ENCODE assay signal across 18 mouse cellular contexts in genomic region chr2:53728693-53729092, GRCm38 (mm10).
DNase-seq lines count a peak whose midpoint lies in the region; ATAC-seq and TF ChIP-seq lines count a peak whose summit lies in the region.
"Had no signal": no experiment of that assay in that cellular context is flagged by ENCODE, and none has a peak within 500 bp of the region (broad histone marks: within the 10 kb centered on the region; RNA-seq: fewer than 3 reads in every experiment).

No protein-coding gene starts in this region.

- TF ChIP-seq POLR2A in brain, embryonic 14.5 days (IDR thresholded peaks at IDR 0.05; ENCODE audit: borderline replicate concordance, extremely low read depth, insufficient read depth, insufficient read length, poor library complexity, severe bottlenecking): no peak

- no peaks in the 10 kb centered on the region for H3K4me1 ChIP-seq in forebrain, postnatal 0 days (ENCODE audit: insufficient read depth)
- H3K4me1 ChIP-seq in forebrain, embryonic 15.5 days: no peaks in the 10 kb centered on the region
- H3K4me1 ChIP-seq: embryonic facial prominence, embryonic 10.5 days; forebrain, embryonic 10.5 days; heart, embryonic 13.5 days; hindbrain, embryonic 15.5 days had no signal

- peak; percentile 27 for DNase-seq in forebrain, postnatal 0 days
- DNase-seq in left cerebral cortex, adult 11 months (ENCODE audit: low spot score): peak; percentile 15
- no peak for DNase-seq in left cerebral cortex, postnatal 36 days (ENCODE audit: low spot score in 2 of 2)
- peak; percentile 14 for DNase-seq in brain, embryonic 14.5 days (ENCODE audit: low read depth)
- DNase-seq in telencephalon, adult 2 months (ENCODE audit: low read depth, low spot score): peak; percentile 82
- no peak for DNase-seq in cerebellum, postnatal 36 days
- DNase-seq: adrenal gland, postnatal 10 days; cerebellum, adult 18-20 months; cerebellum, adult 9-11 months; gastrocnemius, adult 2 months; gastrocnemius, postnatal 25 days; heart, postnatal 36 days had no signal

- TF ChIP-seq CTCF in forebrain, postnatal 0 days (IDR thresholded peaks at IDR 0.05; ENCODE audit: low read depth): no peak
- no peak for TF ChIP-seq CTCF in brain, embryonic 14.5 days (IDR thresholded peaks at IDR 0.05; ENCODE audit: borderline replicate concordance, extremely low read depth, insufficient read depth, insufficient read length)

- H3K4me3 ChIP-seq in forebrain, postnatal 0 days (ENCODE audit: low read depth, low read length): no peak overlapping the region
- no peak overlapping the region for H3K4me3 ChIP-seq in forebrain, embryonic 15.5 days
- H3K4me3 ChIP-seq: embryonic facial prominence, embryonic 10.5 days; erythroblast, embryonic 14.5 days; forebrain, embryonic 10.5 days; gastrocnemius, adult 2 months; heart, embryonic 13.5 days; hindbrain, embryonic 15.5 days had no signal

- no peak overlapping the region for H3K4me2 ChIP-seq in forebrain, postnatal 0 days (ENCODE audit: low read depth)
- no peak overlapping the region for H3K4me2 ChIP-seq in forebrain, embryonic 15.5 days (replicated peaks)
- H3K4me2 ChIP-seq: heart, embryonic 13.5 days; hindbrain, embryonic 15.5 days had no signal

- H3K9ac ChIP-seq in forebrain, postnatal 0 days: no peak overlapping the region
- no peak overlapping the region for H3K9ac ChIP-seq in forebrain, embryonic 15.5 days (replicated peaks)
- H3K9ac ChIP-seq: heart, embryonic 13.5 days; hindbrain, embryonic 15.5 days had no signal

- peak; percentile 66 for ATAC-seq in forebrain, postnatal 0 days
- ATAC-seq in forebrain, embryonic 15.5 days (replicated peaks): no peak

- no peak overlapping the region for H3K27ac ChIP-seq in forebrain, postnatal 0 days (ENCODE audit: low read depth, low read length)
- no peak overlapping the region for H3K27ac ChIP-seq in forebrain, embryonic 15.5 days (replicated peaks)
- H3K27ac ChIP-seq: embryonic facial prominence, embryonic 10.5 days; forebrain, embryonic 10.5 days; heart, embryonic 13.5 days; hindbrain, embryonic 15.5 days had no signal

- H3K9me3 ChIP-seq in forebrain, postnatal 0 days (ENCODE audit: low read length): no peaks in the 10 kb centered on the region
- H3K9me3 ChIP-seq in forebrain, embryonic 15.5 days: no peaks in the 10 kb centered on the region
- H3K9me3 ChIP-seq: embryonic facial prominence, embryonic 10.5 days; forebrain, embryonic 10.5 days; heart, embryonic 13.5 days; hindbrain, embryonic 15.5 days had no signal

- H3K27me3 ChIP-seq in forebrain, postnatal 0 days (ENCODE audit: insufficient read depth, low read length): no peaks in the 10 kb centered on the region
- no peaks in the 10 kb centered on the region for H3K27me3 ChIP-seq in forebrain, embryonic 15.5 days
- H3K27me3 ChIP-seq: heart, embryonic 13.5 days; hindbrain, embryonic 15.5 days had no signal

- intact Hi-C loops in left cerebral cortex, postnatal 36 days (cut with DNase I): no loop called here

- no peaks in the 10 kb centered on the region for H3K36me3 ChIP-seq in forebrain, postnatal 0 days (ENCODE audit: insufficient read depth)
- no peaks in the 10 kb centered on the region for H3K36me3 ChIP-seq in forebrain, embryonic 15.5 days
- H3K36me3 ChIP-seq: embryonic facial prominence, embryonic 10.5 days; forebrain, embryonic 10.5 days; heart, embryonic 13.5 days; hindbrain, embryonic 15.5 days had no signal

Comparison
In these comparisons a context has a peak if more than half of its experiments do, and no peak if none do; other contexts are left out.
1. DNase-seq: peak in forebrain, postnatal 0 days (single experiment), left cerebral cortex, adult 11 months (single experiment), brain, embryonic 14.5 days (single experiment) and telencephalon, adult 2 months (single experiment); none in left cerebral cortex, postnatal 36 days (0 of 2) and cerebellum, postnatal 36 days (0 of 2).